Mouse (Mus musculus) G1E (cell line): ENCODE measurements at regions not wholly inside any gene's neighbourhood (a gene's known extent, or its start where the extent isn't known, plus 50 kb on each side); places are given as distances from the start of the nearest gene placed in this dataset.

ENCODE experiments used
- CTCF ChIP-seq: IDR thresholded peaks from 2 replicates; pipeline ENCODE4 v1.5.1; 2012; ENCODE audit warnings: low read depth, low read length, inconsistent platforms, mixed read lengths
- GATA1 ChIP-seq: IDR thresholded peaks from 2 replicates; pipeline ENCODE4 v1.6.1; 2012; ENCODE audit warnings: borderline replicate concordance, low read length, inconsistent platforms, mixed read lengths
- GATA2 ChIP-seq: IDR thresholded peaks from 2 replicates; pipeline ENCODE4 v1.6.1; 2012; ENCODE audit warnings: low read depth, low read length, inconsistent platforms, borderline replicate concordance
- POLR2AphosphoS5 ChIP-seq: IDR thresholded peaks from 2 replicates; pipeline ENCODE4 v1.6.1; 2012; ENCODE audit warnings: low read depth, low read length, inconsistent platforms; ENCODE audit not compliant: insufficient replicate concordance

GRCm38 (mm10) chr4:56124515-56124914 is 592.2 kb upstream of the Klf4 start:
- TF ChIP-seq CTCF: no peak
- TF ChIP-seq GATA2: no peak
- no peak for TF ChIP-seq POLR2AphosphoS5
- TF ChIP-seq GATA1: no peak
